Mouse (Mus musculus) small intestine, adult 2 months (tissue): ENCODE data around the gene Entpd8.

Experiments used
- CTCF ChIP-seq: fragments of 200-500 bp; IDR thresholded peaks from 2 replicates; pipeline ENCODE4 v1.5.1; 2012; ENCODE audit warnings: low read depth, mild to moderate bottlenecking, control low read depth, inconsistent platforms, low read length, moderate library complexity, mixed read lengths; ENCODE audit not compliant: insufficient replicate concordance, insufficient read length; ENCODE audit errors: extremely low read depth
- POLR2A ChIP-seq: fragments of 200-500 bp; IDR thresholded peaks from 2 replicates; pipeline ENCODE4 v1.6.1; 2012; ENCODE audit warnings: low read depth, mild to moderate bottlenecking, control low read depth, inconsistent platforms, low read length, moderate library complexity

DNA sequence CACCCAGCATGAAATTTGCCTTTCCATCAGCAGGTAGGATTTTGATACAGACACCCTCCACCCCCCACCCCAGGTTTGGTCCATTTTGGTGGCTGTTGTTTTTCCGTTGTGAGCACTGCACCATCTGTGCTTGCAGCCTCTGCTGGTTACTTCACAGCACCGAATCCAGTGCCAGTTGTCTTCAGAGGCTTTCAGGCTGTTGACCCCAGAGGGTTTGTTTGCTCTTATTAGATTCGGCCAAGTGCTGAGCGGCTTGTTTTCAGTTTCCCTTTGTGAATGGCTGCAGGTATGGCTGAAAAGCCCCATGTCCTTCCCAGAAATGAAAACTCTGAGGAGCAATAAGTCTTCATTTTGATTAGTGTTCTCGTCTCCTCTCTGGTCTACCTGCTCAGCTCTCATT is 40.0 kb upstream of the Entpd8 start:
- TF ChIP-seq POLR2A, result no peak
- no peak for TF ChIP-seq CTCF
